Mouse (Mus musculus) right cerebral cortex, postnatal 10 days (tissue): ENCODE measurements around the gene Stat5b.
A peak's percentile ranks its signal among the peaks of the same experiment; 100 is the strongest.

Experiments used
- DNase-seq, 2 experiments: peaks; one replicate each; pipeline ENCODE4 v3.0.0; 2021; ENCODE audit warnings: low spot score in 2 of 2

Gene Stat5b

DNA sequence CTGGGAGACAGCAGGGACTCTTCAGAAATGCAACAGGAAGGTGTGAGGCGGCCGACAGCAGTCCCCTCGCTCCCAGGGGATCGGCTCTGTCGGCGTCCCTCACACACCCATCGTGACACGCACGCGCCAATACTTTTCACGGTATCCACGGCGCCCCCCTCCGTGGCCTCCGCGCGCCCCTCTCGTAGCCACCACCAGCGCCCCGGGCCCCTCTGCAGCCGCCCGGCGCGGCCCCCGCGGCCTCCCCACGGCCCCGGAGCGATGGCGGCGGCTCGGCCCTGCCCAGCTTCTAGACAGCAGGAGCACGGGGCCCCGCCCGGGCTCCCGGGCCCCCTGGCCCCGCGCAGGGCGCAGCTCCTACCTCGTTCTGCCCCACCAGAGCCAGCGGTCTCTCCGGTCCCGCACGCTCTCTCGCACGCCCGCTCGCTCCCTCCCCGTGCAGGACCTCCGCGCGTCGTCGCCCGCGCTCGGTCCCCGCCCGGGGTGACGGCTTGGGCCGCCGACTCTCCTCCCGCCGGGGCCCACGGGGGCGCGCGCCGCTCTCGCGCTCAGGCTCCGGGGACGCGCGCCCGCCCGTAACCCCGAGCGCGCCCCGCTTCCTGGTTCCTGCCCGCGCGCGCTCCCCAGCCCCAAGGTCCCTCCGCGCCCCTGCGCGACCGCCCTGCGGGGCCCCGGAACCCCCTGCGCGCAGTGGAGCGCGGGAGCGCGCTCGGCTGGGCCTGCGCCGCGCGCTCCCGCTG lies at the start of gene Stat5b:
TSS of gene Stat5b (minus strand) at position 687 of the 740 bp plus-strand sequence.
- peak; percentile 68 to 78 for DNase-seq

GRCm38 (mm10) chr11:100898441-100899199 lies 48.1 kb upstream of the Stat5b start:
- DNase-seq, result no peak

DNA sequence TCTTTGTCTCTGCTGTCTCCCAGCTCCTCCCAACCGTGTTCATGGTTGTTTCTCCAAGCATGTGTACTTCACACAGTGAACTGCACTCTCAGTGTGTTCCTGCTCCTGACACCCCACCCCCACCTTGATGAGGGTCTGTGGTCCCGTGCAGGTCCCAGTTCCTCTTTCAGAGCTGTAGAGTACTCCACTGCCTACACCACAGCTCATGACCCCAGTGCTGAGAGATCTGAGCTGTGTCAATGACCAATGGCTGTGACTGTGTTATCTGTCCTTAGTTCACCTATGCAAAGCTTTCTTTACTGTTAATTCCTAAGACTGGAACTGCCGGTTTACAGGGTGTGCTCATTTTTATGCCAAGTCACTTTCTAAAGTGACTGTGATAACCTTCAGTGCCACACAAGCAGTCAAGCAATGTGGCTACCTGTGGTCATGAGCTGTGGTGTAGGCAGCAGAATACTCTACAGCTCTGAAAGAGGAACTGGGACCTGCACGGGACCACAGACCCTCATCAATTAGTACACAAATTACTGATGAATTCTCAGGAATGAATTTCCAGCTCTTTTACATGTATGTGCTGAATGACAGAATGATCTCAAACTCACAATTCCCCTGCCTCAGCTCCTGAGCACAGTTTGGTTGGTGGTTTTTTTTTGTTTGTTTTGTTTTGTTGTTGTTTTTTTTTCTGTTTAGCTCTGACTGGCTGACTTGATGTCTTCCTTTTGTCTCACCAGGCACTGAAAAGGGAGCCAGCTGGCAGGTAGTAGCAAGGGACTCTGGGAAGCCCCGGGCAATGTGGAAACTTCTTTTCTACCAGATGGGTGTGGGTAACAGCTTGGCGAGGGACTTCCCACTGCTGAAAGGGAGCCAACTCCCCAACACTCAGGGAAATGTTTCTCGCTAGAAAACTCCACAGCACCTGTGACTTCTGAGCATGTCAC lies 47.0 kb upstream of the Stat5b start:
- DNase-seq, result peak; percentile 72 to 80

- DNase-seq, result no peak
Observed at GRCm38 (mm10) chr11:100896078-100896477, 45.6 kb upstream of the Stat5b start.

GRCm38 (mm10) chr11:100894146-100894918 lies 43.8 kb upstream of the Stat5b start:
- DNase-seq, result no peak

GRCm38 (mm10) chr11:100893482-100893881 lies 43.0 kb upstream of the Stat5b start:
- DNase-seq, result peak; percentile 77 to 86

- DNase-seq, result no peak
Observed at GRCm38 (mm10) chr11:100892435-100892834, 41.9 kb upstream of the Stat5b start.

DNA sequence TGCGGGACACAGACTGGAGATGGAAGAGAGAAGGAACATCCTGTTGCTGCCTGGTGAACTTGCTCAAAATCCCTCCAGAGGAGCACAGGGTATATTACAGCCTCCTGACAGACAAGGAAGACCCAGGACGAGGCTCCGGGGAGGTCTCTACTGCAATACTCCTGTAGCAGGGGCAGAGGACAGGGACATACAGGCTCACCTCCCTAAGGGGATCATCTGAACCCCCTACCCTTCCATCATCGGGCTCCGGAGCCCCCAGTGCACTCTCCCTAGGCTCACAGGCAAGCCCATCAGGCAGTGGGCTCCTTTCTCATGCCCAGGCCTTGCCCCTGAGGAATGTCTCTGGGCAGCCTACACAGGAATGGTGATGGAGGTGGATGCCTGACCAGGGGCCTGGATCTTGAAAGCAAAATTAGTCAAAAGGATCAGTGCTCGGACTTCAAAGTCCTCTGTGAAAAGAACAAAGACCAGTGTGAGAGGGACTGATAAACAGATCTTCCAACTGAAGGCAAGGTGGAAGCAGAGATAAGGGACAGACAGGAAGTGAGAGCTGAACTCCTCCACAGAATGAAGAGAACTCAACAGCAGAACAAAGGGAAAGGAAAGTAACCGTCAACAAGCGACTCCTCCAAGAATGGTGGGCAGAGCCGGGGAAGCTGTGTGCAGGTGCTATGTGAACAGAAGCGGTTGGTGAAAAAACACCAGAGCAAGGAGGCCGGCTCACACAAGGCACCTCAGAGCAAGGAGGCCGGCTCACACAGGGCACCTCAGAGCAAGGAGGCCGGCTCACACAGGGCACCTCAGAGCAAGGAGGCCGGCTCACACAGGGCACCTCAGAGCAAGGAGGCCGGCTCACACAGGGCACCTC lies 41.0 kb upstream of the Stat5b start:
- DNase-seq, result no peak

DNA sequence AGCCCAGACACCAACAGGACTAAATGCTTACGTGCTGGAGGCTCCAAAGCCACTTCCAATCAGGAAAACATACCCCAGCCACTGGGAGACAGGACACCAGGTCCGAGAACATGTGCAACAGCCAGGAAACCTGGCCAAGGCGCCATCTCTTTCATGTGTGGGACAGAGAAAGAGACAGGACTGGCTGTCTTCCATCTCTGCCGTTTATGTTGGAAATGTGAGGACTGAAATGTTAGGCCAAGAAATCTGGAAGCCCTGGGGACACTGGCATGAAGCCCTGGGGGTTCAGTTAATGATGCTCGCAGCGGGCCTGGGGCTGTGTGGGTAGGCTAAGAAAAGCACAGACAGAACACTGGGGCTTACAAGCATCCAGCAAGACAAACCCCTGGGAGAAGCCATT lies 40.0 kb upstream of the Stat5b start:
- peak; percentile 38 to 46 for DNase-seq

GRCm38 (mm10) chr11:100888348-100888820 lies 37.9 kb upstream of the Stat5b start:
- no peak for DNase-seq

DNA sequence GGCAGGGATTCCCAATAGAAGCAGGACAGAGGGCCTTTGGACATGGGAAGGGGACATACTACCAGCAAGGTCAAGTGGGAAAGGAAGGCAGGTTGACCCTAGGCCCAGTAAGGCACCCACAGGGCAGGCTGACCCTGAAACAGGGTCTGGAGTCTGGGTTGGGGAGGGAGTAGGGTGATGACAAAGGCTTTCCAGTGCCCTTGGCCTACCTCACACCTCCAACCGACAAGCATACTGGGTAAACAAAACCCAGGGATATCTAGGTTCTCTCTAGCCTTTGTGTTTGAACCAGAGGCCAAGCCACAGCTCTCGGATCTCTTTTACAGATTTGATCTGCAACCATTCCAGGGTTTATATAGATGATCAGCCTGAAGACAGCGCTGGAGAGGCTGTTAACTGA lies 37.2 kb upstream of the Stat5b start:
- DNase-seq, result no peak

- DNase-seq, result no peak
Observed at GRCm38 (mm10) chr11:100887236-100887635, 36.7 kb upstream of the Stat5b start.

DNA sequence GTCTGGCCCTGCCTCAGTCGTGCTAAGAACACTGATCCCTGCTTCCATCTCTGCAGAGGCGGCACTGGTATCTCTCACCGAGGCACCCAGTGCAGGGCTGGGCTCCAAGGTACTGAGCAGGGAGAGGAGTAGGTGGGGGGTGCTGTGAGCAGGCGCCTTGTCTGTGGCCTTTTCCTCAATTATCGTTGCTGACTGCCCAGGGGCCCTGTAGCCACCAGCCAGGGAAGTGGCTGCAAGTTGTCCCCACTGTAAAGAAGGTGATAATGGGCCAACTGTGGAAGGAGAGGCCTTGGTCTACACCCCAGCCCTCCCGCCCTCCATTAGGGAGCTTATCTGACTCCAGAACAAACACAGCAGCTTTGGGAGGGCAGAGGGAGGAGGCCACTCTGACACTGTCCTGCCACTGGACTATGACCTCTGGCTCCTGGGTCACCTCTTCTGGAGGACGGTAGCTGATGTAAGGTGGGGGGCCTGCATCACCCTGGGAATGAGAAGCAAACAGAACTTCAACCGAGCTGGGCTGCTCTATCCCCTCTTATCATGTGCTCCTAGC lies 35.7 kb upstream of the Stat5b start:
- no peak for DNase-seq

DNA sequence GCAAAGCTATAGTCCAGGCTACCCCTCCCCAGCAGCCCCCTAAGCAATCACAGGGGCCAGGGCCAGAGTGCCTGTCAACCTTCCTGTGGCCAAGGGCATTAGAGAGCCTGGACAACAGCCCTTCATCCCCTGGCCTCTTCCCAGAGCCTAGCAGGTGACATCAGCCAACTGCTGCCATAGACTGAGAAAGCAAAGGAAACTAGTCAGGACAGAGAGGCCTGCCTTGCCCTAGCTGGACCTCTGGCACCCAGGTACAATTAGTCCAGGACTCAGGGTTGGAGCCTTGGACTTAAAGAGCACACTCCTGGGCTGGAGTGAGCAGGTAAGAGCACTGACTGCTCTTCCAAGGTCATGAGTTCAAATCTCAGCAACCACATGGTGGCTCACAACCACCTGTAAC lies 34.9 kb upstream of the Stat5b start:
- no peak for DNase-seq

GRCm38 (mm10) chr11:100883640-100884039 lies 33.1 kb upstream of the Stat5b start:
- DNase-seq, result no peak

GRCm38 (mm10) chr11:100879321-100880078 lies 29.0 kb upstream of the Stat5b start:
- no peak for DNase-seq

DNA sequence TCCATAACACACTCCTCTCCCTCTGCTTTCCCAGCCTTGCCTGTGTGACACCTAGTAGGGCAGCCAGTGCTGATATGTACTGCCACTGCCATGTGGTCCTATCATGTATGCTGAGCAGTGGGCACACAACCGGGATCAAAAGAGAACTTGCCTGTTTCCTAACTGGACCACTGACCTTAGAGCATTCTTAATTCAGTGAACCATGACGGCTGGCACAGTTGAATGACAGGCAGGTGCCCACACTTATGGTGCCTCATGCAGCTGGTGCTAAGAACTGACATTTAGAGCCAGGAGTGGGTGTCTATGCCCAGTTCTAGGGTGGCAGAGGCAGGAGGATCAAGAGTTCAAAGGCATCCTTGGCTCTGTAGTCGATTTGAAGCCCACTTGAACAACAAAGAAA lies 25.2 kb upstream of the Stat5b start:
- DNase-seq, result no peak

GRCm38 (mm10) chr11:100870968-100871350 lies 20.4 kb upstream of the Stat5b start:
- DNase-seq, result no peak
